Mouse (Mus musculus) cerebellum, adult 9-11 months (tissue): ENCODE results near the gene Vsx2.
"Not testable (repeated sequence)": the region's sequence is repeated elsewhere in the genome, so short reads cannot be mapped to it uniquely, and the experiment has no call there.

Source experiments
- DNase-seq: peaks from one replicate; pipeline ENCODE4 v3.0.0; 2022

Vsx2 gene

DNA sequence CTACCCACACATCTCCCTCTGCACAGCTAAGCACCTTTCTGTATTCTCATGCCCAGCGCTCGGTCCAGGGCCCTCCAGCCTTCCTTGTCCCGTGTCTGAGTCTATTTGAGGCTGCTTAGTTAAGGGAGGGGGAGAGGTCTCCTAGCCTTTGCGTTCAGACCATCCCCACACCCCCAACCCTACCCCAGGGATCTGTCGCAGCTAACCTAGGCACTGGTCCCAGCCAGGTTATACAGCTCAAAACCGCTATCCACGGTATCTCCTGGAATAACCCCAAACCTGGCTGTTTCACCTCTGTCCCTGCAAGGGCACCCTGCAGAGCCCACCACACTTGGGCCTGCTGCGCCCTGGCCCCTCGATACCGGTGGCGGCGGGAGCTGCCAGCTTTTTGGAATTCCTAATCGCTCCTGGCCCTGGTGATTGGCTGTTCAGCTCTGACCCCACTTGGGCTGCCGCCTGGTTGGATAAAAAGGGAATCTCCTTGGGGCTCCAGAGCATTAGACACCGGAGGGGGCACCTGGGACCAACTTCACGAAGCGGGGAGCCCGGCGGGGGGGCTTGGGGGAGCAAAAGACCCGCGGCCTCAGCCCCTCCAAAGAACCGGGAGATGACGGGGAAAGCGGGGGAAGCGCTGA lies at the start of gene Vsx2:
TSS of gene Vsx2 (plus strand) at position 427 of the 635 bp plus-strand sequence.
- DNase-seq: no peak

DNA sequence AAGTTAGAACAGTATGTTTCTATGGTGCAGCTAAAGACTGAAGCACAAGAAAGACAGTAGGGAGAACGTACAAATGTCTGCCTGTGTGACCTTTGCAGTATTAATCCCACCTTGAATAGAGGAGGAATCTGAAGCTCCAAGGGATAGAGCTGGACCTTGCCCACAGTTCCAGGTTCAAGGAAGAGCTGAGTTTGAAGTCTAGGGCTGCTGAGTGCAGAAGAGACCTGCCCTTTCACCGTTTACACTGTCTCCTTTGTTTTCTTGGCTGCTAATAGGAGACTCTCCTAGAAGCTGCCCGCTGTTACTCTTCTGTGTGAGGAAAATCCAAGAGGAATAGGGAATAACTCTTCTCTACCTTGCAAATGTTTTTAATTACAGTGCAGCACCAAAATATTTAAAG lies 45.8 kb upstream of the Vsx2 start:
- no peak for DNase-seq

DNA sequence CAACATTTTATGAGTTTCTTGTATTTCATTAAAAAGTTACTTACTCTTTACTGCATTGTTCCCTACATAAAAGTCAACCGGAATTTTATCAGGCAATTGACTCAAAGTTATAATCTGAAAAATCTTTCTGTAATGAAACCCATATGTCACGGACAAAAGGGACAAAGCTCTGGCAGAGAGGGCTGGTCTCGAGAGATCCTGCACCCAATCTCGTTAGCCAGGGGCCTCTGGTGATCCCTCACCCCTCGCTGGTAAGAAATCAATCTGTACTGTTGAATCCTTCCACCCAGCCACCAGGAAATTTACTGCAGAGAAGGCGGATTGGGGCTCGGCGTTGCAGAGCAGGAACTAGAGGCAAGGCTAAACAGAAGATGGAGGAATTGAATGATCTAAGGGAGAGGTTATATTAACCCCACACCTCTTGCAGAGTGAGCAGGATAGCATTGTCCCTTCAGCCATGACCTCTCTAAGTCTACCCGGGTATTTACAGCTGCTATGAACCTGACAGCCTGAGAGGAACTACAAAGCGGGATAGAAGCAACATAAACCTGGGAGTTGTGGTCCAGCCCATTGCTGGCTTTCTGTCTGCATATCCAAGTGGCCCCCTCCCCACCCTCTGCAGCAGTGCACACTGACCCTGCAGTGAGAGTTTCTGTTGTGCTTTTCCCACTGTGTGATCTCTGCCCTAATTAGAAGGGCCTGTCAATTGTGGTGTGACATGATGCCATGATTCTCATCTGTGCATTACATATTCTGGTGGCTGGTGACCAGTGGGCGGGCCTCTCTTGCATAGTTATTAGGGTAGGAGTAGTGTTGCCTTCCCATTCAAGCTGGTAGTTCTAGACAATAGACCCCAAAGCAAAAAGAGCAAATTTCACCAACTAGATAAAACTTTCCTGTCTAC lies 45.2 kb upstream of the Vsx2 start:
- no peak for DNase-seq

DNA sequence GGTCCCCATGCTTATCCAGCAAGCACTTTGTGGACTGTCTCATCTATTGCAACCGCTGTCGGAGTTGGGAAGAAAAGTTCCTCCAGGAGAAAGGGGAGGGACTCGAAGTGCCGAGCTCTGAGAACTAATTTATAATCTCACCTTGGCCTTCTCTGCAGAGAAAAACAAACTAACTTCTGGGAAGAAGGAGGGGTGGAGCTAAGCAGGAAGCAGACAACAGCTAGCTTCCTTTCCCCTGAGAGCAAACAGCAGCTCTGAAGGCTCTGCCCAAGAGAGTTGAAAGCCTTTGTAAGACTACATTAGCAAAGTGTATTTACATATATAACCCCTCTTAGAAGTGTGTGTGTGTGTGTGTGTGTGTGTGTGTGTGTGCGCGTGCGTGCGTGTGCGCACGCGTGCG lies 44.1 kb upstream of the Vsx2 start:
- DNase-seq: no peak

DNA sequence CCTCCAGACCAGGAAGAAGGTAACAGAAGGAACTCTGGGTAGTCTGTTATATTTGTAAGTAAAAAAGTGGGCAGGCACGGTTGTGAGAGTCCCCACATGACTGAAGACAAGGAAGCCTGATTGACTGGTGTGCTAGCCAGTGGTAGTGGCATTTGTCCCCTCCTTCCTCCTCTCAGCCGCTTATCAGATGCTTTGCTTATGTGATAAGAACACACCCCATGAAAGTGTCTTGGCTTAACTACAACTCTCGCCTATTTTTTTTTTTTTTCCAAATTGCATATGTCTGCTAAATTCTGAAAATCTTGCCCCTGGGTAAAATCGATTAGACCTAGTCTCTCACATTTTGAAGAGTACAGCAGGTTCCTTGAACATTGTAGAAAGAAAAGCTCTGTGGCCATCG lies 39.1 kb upstream of the Vsx2 start:
- no peak for DNase-seq

DNA sequence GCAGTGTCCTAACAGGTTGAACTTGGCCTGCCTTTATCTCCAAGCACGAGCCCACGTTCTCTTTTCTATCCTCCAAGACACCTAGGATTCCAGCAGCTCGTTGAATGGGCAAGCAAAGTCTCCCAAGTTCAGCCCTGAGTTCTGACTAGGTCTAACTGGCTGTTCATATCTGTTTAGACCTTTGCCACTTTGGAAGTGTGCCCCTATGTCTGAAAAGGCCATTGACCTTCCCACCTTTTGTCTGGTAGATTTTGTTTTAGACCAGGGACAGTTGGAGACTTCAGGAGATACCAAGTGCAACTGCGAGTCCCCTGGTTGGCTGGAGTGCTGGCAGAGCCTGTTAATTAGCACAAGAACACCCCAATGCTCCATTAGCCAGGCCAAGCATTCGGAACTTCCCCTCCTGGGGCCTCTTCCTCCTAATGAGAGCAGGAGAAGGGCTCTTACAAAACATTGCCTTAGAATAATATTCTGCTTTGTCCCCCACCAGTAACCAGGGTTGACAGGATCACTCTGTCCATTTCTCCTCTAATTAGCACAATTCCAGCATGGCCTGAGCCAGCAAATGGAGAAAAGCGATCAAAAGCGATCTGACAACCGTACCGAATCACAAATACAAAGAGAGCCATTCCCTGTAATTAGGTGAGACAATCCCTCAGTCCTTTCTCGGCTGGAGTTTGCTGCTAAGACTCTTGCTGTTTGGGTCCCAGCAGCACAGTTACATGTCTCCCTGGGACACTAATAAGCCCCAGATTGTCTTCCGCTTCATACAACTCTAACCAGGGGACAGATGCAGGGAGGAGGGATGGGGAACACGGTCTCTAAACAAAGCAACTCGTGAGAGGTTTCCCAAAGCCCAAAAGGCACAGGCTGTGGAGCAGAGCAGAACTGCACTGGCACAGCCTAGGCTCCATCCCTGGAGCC lies 37.4 kb upstream of the Vsx2 start:
- DNase-seq: peak; percentile 8

DNA sequence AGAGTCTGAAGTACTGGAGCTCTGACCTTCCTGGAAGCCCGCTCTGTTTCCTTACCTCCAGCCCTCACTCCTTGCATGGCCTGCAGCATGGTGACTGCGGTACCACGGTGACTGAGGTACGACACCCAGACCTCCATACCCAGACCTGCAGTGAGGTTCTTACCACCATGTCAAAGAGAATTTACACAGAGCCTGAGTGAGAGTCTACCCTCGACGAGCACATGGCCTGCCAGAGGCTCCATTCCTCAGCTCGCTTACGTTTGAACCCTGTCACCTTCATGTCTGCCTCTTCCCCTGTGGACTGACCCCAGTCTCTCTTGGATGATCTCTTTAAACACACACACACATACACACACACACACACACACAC lies 36.7 kb upstream of the Vsx2 start:
- no peak for DNase-seq

DNA sequence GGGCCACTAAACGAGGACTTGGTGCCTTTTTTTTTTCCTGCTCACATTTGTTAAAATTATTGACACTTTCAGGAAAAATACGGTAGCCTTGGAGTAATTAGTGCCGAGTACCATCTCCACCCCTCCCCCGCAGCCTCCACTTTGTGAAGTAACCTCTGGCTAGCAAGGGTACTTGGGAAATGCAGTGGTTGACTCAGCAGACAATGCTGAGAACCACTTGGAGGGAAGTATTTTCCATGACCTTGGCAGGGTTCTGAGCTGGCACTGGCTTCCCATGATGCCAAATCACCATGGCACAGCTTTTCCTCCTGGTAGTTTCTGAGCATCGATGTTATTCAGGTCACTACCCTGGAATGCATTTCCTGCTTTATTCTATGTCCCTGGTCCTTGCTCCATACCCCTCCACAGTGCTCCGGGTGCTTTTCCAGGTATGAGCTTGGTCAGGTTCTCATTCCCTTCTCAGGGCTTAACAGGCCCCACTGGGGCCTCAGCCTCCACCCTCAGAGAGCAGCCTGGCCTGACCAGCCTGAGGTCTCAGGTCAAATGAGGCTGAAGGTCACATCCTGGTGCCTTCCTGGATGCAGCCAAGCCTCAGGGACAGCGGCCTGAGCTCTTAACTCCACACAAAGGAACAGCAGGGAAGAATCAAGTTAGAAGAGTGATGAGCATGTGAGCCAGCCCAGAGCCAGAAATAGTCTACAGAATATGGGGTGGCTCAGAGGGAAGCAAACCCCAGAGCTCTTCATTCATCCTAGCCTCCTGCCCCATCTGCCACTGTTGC lies 35.7 kb upstream of the Vsx2 start:
- no peak for DNase-seq

DNA sequence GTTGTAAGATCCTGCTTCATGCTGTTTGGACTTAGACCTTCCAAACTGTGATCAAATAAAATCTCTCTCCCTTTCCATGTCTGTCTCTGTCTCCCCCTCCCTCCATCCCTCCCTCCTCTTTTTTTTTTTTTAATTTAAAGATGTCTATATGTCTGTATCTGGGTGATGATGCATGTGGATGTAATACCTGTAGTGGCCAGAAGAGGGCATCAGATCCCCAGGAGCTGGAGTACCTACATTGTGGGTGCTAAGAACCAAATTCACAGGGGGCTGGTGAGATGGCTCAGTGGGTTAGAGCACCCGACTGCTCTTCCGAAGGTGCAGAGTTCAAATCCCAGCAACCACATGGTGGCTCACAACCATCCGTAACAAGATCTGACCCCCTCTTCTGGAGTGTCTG lies 30.0 kb upstream of the Vsx2 start:
- DNase-seq: not testable (repeated sequence)

DNA sequence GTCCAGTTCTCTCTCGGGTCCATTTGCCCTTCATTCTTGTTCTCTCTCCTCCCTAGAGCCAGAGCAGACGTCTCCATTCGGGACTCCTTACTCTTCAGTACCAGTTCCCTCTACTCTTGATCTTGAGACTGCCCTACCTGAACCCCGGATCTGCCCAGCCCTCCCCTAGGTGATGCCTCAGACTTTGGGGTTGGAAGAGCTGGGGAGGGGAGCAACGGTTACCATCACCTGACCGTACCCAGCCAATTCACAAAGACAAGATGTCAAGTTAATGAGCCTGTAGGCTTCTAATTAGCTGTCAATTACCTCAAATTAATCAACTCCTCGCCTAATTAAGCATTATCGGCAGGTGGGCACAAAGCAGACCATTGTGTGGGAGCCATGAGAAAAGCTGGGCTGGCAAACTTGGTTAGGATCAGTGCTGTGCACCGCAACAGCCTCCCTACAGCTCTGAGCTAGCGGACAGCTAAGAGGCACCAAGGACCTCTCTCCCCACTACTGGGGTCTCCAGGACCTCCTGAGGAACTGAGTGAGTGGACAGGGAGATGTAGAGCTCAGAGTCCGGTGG lies 28.1 kb upstream of the Vsx2 start:
- DNase-seq: no peak

DNA sequence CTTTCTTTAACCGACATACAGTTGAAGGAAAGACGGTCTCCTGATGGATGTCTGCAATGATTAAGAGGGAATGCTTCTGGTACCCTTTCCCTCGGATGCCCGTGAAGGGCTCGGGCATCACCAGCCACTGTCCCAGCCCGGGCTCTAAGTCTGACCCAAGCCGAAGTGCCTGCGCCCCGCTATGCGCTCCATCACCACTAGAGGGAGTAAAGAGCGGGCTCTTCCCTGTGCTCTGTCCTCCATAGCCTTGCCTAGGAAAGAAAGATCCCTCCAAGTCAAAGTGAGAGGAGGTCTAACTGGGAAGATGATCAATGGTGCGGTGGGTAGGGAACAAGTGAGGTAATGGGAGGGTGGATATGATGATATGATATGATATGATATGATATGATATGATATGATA lies 23.5 kb upstream of the Vsx2 start:
- DNase-seq: peak; percentile 48

DNA sequence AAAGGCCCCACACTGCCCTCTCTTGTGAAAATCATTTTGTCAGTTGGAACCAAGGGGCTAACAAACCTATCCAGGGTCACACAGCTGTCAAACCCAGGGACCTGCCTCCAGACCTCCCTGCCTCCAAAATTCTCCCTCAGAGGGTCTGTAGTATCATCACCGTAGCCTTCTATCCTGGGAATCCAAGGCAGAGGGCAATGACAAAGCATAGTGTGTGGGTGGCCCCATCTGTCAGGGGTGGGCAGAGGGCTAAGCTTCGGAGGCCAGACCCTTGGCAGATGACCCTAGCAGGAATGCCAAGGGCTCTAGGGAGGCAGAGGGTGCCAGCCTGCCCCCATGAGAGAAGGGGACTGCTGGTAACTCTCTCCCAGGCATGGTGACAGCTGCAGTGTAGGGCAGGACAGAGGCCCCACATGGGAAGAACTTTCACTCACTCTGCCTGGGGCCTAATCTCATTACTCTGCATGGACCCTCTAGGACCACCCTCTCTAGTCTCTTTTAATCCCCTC lies 22.9 kb upstream of the Vsx2 start:
- no peak for DNase-seq

DNA sequence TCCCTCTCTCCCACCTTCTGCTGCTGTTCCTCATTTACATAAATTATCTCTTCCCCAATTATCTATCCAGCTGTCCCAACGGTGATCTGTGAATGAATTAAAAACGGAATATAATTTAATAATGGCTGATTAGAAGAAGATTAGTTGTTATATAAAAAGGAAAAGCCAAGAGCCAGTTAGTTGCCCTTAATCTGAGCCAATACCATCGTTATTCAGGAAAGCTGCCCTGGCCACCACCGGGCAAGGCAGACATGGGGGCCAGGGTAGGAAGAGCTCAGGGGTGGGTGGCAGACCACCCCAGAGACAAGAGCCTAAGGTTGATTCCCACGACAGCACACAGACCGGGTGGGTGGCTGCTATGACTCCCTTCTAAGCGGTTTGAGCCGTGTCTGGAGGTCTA lies 21.3 kb upstream of the Vsx2 start:
- DNase-seq: no peak

DNA sequence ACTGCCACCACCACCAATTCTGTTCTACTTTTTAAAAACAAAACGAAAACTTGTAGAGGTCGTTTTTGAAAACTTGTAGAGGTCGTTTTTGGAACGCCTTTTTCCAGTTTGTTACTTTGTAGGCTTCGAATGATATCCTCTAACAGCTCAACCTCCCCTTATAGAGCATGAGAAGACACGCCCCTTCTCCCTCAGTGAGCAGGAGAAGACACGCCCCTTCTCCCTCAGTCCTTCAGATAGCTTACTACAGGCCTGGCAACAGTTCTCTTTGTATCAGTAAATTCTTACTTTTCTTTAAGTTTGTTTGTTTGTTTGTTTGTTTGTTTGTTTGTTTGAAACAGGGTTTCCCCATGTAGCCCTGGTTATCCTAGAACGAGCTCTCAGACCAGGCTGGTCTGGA lies 14.3 kb upstream of the Vsx2 start:
- no peak for DNase-seq

DNA sequence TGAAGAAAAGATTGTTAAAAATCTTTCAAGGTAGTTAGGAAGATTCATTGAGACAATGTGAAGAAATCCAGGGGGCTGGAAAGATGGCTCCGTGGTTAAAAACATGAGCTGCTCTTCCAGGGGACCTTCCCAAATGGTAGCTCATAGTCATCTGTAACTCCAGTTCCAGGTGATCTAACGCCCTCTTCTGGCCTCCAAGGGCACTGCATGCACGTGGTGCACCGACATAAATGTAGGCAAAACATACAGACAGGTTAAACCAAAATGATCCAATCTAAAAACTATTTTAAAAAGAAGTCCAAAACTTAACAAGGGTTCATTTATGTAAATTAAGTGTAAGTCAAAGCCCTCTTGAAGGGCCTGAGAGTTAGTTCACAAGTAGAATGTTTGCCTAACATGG lies 7.0 kb upstream of the Vsx2 start:
- no peak for DNase-seq

DNA sequence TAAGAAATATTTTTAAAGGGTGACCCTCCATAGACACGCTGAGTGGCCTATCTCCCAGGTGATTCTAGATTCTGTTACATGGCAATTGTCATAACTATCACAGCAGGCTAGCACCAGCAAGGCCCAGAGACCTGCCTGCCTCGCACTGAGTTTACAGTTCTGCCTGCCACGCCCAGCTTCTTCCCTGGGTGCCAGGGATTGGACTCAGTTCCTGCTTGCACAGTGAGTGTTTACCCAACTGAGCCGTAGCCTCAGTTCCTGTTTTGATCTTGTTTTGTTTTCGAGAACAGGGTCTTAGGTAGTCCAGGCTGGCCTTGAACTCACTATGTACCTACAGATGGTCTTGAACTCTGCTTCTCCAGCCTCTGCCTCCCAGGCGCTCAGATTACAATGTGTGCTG lies 2.0 kb upstream of the Vsx2 start:
- DNase-seq: no peak

DNA sequence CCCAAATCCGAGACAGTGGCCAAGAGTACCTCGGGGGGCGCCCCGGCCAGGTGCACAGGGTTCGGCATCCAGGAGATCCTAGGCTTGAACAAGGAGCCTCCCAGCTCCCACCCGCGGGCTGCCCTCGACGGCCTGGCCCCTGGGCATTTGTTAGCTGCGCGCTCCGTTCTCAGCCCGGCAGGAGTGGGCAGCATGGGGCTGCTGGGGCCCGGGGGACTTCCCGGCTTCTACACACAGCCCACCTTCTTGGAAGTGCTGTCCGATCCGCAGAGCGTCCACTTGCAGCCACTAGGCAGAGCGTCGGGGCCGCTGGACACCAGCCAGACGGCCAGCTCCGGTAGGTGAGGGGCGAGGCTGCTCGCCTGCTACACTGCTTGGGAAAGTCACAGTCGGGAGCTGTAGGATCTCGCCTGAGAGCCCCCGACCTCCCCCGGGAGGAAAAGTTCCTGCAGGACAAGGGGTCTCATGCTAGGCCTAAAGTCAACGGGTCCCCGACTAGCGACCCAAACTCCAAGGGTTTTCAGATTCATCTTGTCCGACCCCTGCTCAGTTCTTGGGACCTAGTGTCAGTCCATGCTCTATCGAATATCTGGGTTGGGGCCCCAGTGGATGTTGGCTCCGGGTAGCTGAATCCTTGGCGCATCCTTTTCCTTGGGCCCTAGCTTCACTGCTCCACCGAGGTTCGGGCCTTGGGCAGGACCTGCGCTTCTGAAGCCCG lies 573 bp downstream of the Vsx2 start:
- DNase-seq: no peak

DNA sequence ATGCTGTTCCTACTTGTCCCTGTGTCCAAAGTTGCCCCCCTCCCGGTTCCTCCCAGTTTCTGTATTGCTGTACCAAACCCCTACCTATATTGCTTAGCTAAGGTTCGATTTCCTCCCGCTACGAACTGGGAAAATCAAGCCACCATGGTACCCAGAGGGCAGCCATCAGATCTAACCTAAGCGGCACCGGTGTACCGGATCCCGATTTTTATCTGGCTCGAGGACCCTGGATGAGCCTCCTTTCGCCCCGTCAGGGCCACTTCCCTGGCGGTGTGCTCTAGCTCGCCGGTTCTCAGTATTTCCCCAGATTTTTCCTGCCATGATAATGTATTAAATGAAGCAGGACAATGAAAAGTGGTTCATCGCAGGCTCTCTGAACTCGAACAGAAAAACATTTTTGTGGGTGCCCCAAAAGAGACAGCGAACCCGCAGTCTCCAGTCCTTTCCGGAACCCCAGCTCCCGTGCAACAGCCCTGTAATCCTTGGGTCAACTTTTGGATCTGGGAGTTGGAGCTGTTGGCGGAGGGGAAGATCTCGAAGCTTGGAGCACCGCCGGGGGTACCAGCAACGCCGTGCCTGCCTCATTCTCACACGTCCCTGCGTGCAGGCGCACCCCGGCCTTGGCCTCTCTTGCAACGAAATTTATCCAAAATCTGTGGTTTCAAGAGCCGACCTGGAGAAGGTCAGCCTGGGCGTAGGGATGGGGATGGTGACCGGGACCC lies 1.3 kb downstream of the Vsx2 start:
- no peak for DNase-seq

DNA sequence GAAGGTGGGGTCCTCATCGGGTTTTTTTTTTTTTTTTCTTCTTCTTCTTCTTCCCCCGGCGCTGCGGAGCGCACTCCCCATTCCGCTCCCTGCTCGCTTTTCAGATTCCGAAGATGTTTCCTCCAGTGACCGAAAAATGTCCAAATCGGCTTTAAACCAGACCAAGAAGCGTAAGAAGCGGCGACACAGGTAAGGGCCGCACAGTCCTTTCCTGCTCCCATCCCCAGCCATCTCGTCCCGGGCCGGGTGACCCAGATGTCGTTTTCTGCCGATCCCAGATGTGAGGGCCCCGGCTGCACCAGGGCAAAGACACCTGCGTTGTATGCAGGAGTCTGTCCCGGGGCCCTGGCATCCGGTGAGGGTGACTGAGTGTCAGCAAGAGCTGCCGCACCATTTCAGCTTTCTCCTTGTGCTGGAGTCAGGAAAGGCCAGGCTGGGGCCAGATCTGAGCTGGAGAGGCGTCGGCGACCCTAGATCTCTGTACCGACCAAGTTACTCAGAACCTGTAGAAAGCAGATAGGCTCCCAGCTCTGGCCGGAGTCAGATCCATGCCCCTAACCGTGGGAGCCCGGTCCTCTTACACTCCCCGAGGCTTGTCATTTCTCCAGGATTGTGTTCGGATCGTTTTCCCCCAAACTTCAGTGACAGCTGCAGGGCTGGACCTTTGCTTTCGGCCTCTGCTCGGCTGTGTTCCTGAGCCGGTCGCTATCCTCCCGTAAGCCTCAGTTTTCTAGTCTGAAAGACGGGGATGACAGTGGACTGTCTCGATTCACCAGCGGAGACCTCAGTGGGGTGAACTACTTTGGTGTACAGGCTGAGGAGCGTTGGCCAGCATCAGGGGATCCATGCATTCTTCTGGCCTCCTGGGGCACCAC lies 2.1 kb downstream of the Vsx2 start:
- no peak for DNase-seq

DNA sequence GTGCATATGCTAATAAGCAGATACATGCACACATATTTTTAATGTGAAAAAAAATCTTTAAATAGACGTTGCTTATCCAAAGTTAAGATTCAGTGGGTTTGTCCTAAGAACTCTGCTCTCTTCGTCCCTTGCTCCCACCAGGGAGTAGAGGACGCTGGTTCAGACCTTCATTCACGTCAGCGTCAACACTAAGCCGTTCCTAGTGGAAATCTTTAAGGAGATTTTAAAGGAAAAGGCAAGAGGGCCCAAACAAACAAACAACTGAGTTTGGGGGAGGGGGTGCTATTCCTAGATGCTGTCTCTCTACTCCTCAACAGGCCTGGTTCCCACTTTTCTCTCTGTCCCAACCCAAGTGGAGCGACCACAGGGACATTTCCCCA lies 2.8 kb downstream of the Vsx2 start:
- DNase-seq: no peak
